Mouse (Mus musculus): Measurements from ENCODE around the gene Kcnk4. TPM values are rescaled to one million over a fixed set of nuclear protein-coding genes. Genes with fewer than 3 reads are reported as not detected.
"Not testable (repeated sequence)": the region's sequence is repeated elsewhere in the genome, so short reads cannot be mapped to it uniquely, and the experiment has no call there.

The Kcnk4 gene
- polyA plus RNA-seq, 1 experiment from 2014 or later = 0.12 TPM

GRCm38 (mm10) chr19:6907811-6908540 is 26.3 kb downstream of the Kcnk4 start:
- H3K27ac ChIP-seq (ENCODE audit: low read depth, low read length) = no peak overlapping the region
- peaks cover 21% of the 10 kb centered on the region; the same call in 1 of the 2 replicates for H3K4me1 ChIP-seq (ENCODE audit: control insufficient read depth, insufficient read depth, low read length)
- H3K9me3 ChIP-seq (ENCODE audit: control insufficient read depth, low read length) = no peaks in the 10 kb centered on the region
- H3K4me3 ChIP-seq (ENCODE audit: low read length) = peak overlapping the region; percentile 73
- no peaks in the 10 kb centered on the region for H3K27me3 ChIP-seq (ENCODE audit: control insufficient read depth, insufficient read depth, low read length)
- peaks cover 44% of the 10 kb centered on the region for H3K36me3 ChIP-seq (ENCODE audit: control insufficient read depth, insufficient read depth, low read length)
- H3K9ac ChIP-seq (ENCODE audit: low read depth, low read length) = peak overlapping the region; percentile 72; the same call in 1 of the 2 replicates
- no peak for ATAC-seq (ENCODE audit: low FRiP score, low TSS enrichment)
- WGBS = 75% methylated on average over 7 of the region's 7 CpGs
- peak overlapping the region; percentile 88 for H3K4me2 ChIP-seq (replicated peaks; ENCODE audit: low read depth, low read length)

- 92% methylated on average over 8 of the region's 8 CpGs for WGBS
- Histone ChIP-seq H3K9ac (ENCODE audit: low read depth, low read length) (no peak overlapping the region), H3K4me1 (ENCODE audit: control insufficient read depth, insufficient read depth, low read length) (peaks cover 21% of the 10 kb centered on the region; the same call in 1 of the 2 replicates), H3K27me3 (ENCODE audit: control insufficient read depth, insufficient read depth, low read length) (no peaks in the 10 kb centered on the region), H3K4me2 (replicated peaks; ENCODE audit: low read depth, low read length) (no peak overlapping the region), H3K4me3 (ENCODE audit: low read length) (no peak overlapping the region), H3K9me3 (ENCODE audit: control insufficient read depth, low read length) (no peaks in the 10 kb centered on the region), H3K36me3 (ENCODE audit: control insufficient read depth, insufficient read depth, low read length) (peaks cover 35% of the 10 kb centered on the region), H3K27ac (ENCODE audit: low read depth, low read length) (no peak overlapping the region)
- ATAC-seq (ENCODE audit: low FRiP score, low TSS enrichment) = no peak
Observed at GRCm38 (mm10) chr19:6907094-6907493, 27.2 kb downstream of the Kcnk4 start.

- no peak overlapping the region for H3K4me2 ChIP-seq (replicated peaks; ENCODE audit: low read depth, low read length)
- no peak overlapping the region for H3K27ac ChIP-seq (ENCODE audit: low read depth, low read length)
- H3K9me3 ChIP-seq (ENCODE audit: control insufficient read depth, low read length) = no peaks in the 10 kb centered on the region
- peaks cover 26% of the 10 kb centered on the region for H3K36me3 ChIP-seq (ENCODE audit: control insufficient read depth, insufficient read depth, low read length)
- no peak overlapping the region for H3K9ac ChIP-seq (ENCODE audit: low read depth, low read length)
- H3K4me1 ChIP-seq (ENCODE audit: control insufficient read depth, insufficient read depth, low read length) = peaks cover 18% of the 10 kb centered on the region; the same call in 1 of the 2 replicates
- no peak overlapping the region for H3K4me3 ChIP-seq (ENCODE audit: low read length)
- no peak for ATAC-seq (ENCODE audit: low FRiP score, low TSS enrichment)
- no peaks in the 10 kb centered on the region for H3K27me3 ChIP-seq (ENCODE audit: control insufficient read depth, insufficient read depth, low read length)
- WGBS = 88% methylated on average over 3 of the region's 3 CpGs
Observed at GRCm38 (mm10) chr19:6906199-6906598, 28.1 kb downstream of the Kcnk4 start.

- ATAC-seq (ENCODE audit: low FRiP score, low TSS enrichment) = no peak
- WGBS = 92% methylated on average over 11 of the region's 11 CpGs
Observed at GRCm38 (mm10) chr19:6905498-6906159, 28.7 kb downstream of the Kcnk4 start.

GRCm38 (mm10) chr19:6904846-6905245 is 29.5 kb downstream of the Kcnk4 start:
- Histone ChIP-seq H3K27ac (ENCODE audit: low read depth, low read length) (no peak overlapping the region), H3K27me3 (ENCODE audit: control insufficient read depth, insufficient read depth, low read length) (no peaks in the 10 kb centered on the region), H3K4me1 (ENCODE audit: control insufficient read depth, insufficient read depth, low read length) (peaks cover 13% of the 10 kb centered on the region; the same call in 1 of the 2 replicates), H3K9ac (ENCODE audit: low read depth, low read length) (no peak overlapping the region), H3K36me3 (ENCODE audit: control insufficient read depth, insufficient read depth, low read length) (peaks cover 23% of the 10 kb centered on the region), H3K4me2 (replicated peaks; ENCODE audit: low read depth, low read length) (no peak overlapping the region), H3K9me3 (ENCODE audit: control insufficient read depth, low read length) (no peaks in the 10 kb centered on the region), H3K4me3 (ENCODE audit: low read length) (no peak overlapping the region)
- WGBS = 72% methylated on average over 2 of the region's 2 CpGs
- ATAC-seq (ENCODE audit: low FRiP score, low TSS enrichment) = no peak

More at GRCm38 (mm10) chr19:6905498-6906159, 28.7 kb downstream of the Kcnk4 start:
- Histone ChIP-seq H3K4me2 (replicated peaks; ENCODE audit: low read depth, low read length) (no peak overlapping the region), H3K9ac (ENCODE audit: low read depth, low read length) (no peak overlapping the region), H3K4me3 (ENCODE audit: low read length) (no peak overlapping the region), H3K27ac (ENCODE audit: low read depth, low read length) (no peak overlapping the region), H3K4me1 (ENCODE audit: control insufficient read depth, insufficient read depth, low read length) (peaks cover 13% of the 10 kb centered on the region; the same call in 1 of the 2 replicates), H3K9me3 (ENCODE audit: control insufficient read depth, low read length) (no peaks in the 10 kb centered on the region), H3K36me3 (ENCODE audit: control insufficient read depth, insufficient read depth, low read length) (peaks cover 23% of the 10 kb centered on the region), H3K27me3 (ENCODE audit: control insufficient read depth, insufficient read depth, low read length) (no peaks in the 10 kb centered on the region)

GRCm38 (mm10) chr19:6903031-6903430 is 31.3 kb downstream of the Kcnk4 start:
- 86% methylated on average over 1 of the region's 1 CpGs for WGBS
- H3K27me3 ChIP-seq (ENCODE audit: control insufficient read depth, insufficient read depth, low read length) = no peaks in the 10 kb centered on the region; the same call in 1 of the 2 replicates

GRCm38 (mm10) chr19:6899641-6900040 is 34.7 kb downstream of the Kcnk4 start:
- 82% methylated on average over 4 of the region's 4 CpGs for WGBS
- H3K27me3 ChIP-seq (ENCODE audit: control insufficient read depth, insufficient read depth, low read length) = no peaks in the 10 kb centered on the region; the same call in 1 of the 2 replicates
- no peaks in the 10 kb centered on the region; the same call in 1 of the 2 replicates for H3K36me3 ChIP-seq (ENCODE audit: control insufficient read depth, insufficient read depth, low read length)
- no peaks in the 10 kb centered on the region for H3K9me3 ChIP-seq (ENCODE audit: control insufficient read depth, low read length)
- ATAC-seq (ENCODE audit: low FRiP score, low TSS enrichment) = no peak
- no peaks in the 10 kb centered on the region for H3K4me1 ChIP-seq (ENCODE audit: control insufficient read depth, insufficient read depth, low read length)
- H3K4me2 ChIP-seq (replicated peaks; ENCODE audit: low read depth, low read length) = no peak overlapping the region
- H3K9ac ChIP-seq (ENCODE audit: low read depth, low read length) = no peak overlapping the region
- no peak overlapping the region for H3K27ac ChIP-seq (ENCODE audit: low read depth, low read length)
- no peak overlapping the region for H3K4me3 ChIP-seq (ENCODE audit: low read length)

More at GRCm38 (mm10) chr19:6903031-6903430, 31.3 kb downstream of the Kcnk4 start:
- Histone ChIP-seq H3K4me1 (ENCODE audit: control insufficient read depth, insufficient read depth, low read length) (peaks cover 6% of the 10 kb centered on the region; the same call in 1 of the 2 replicates), H3K36me3 (ENCODE audit: control insufficient read depth, insufficient read depth, low read length) (peaks cover 23% of the 10 kb centered on the region), H3K27ac (ENCODE audit: low read depth, low read length) (no peak overlapping the region), H3K9ac (ENCODE audit: low read depth, low read length) (no peak overlapping the region), H3K4me3 (ENCODE audit: low read length) (no peak overlapping the region), H3K4me2 (replicated peaks; ENCODE audit: low read depth, low read length) (no peak overlapping the region), H3K9me3 (ENCODE audit: control insufficient read depth, low read length) (no peaks in the 10 kb centered on the region)
- no peak for ATAC-seq (ENCODE audit: low FRiP score, low TSS enrichment)

GRCm38 (mm10) chr19:6895608-6896305 is 38.6 kb downstream of the Kcnk4 start:
- H3K36me3 ChIP-seq (ENCODE audit: control insufficient read depth, insufficient read depth, low read length); H3K4me3 ChIP-seq (ENCODE audit: low read length); H3K4me1 ChIP-seq (ENCODE audit: control insufficient read depth, insufficient read depth, low read length); ATAC-seq (ENCODE audit: low FRiP score, low TSS enrichment); H3K4me2 ChIP-seq (replicated peaks; ENCODE audit: low read depth, low read length); H3K27me3 ChIP-seq (ENCODE audit: control insufficient read depth, insufficient read depth, low read length); H3K9ac ChIP-seq (ENCODE audit: low read depth, low read length); H3K27ac ChIP-seq (ENCODE audit: low read depth, low read length); H3K9me3 ChIP-seq (ENCODE audit: control insufficient read depth, low read length): not testable (repeated sequence)
- 93% methylated on average over 18 of the region's 18 CpGs for WGBS
